Mouse (Mus musculus) spleen, adult 2 months (tissue): ENCODE data around the gene 1700092M07Rik.

Source experiments
- CTCF ChIP-seq: fragments of 200-500 bp; IDR thresholded peaks from 2 replicates; pipeline ENCODE4 v1.5.1; 2011; ENCODE audit warnings: mild to moderate bottlenecking, inconsistent platforms; ENCODE audit not compliant: insufficient read depth, insufficient read length, insufficient replicate concordance; ENCODE audit errors: extremely low read depth
- POLR2A ChIP-seq: fragments of 200-500 bp; IDR thresholded peaks from 2 replicates; pipeline ENCODE4 v1.6.1; 2011; ENCODE audit warnings: low read depth, low read length, inconsistent platforms

- TF ChIP-seq CTCF (no peak), POLR2A (no peak)
Measured at GRCm38 (mm10) chr19:8738911-8739310, 1.6 kb upstream of the 1700092M07Rik start.
